Mouse (Mus musculus): ENCODE measurements around the gene Zdhhc18. TPM values are rescaled to one million over a fixed set of nuclear protein-coding genes. Genes with fewer than 3 reads are reported as not detected.

Zdhhc18 gene
- 91.5 and 99.5 TPM in 2 replicates for total RNA-seq (2017)

DNA sequence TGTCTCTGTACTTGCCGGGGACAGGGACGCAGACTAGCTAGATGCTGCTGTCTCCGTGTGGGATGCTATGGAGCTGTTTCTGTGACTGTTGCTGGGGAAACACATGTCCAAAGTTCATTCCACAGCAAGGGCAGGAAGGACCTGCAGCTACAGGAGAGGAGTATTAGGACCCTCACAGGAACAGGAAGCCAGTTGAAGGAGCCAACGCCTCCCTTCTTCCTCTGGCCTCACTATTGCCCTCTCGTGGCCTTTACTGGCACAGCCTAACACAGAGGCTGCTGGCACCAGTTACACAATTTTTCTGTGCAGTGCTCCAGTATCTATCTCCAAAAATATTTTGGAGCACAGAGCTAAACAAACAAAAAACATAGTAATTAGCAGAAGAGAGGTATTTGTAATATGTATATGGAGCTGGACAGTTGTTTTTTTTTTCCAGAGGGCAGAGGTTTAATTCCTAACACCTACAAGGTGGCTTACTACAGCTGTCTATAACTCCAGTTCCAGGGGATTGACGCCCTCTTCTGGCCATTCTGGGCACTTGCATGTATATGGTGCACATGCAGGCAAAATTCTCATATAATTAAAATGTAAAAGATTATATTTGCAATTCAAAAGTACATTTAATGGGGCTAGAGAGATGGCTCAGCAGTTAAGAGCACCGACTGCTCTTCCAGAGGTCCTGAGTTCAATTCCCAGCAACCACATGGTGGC lies at the start of gene Zdhhc18:
Zdhhc18 (minus strand) TSS at position 166 of the 711 bp plus-strand sequence.
- ATAC-seq (ENCODE audit: extremely low read depth, insufficient number of reproducible peaks, low FRiP score, poor library complexity, severe bottlenecking), result peak; percentile 94

DNA sequence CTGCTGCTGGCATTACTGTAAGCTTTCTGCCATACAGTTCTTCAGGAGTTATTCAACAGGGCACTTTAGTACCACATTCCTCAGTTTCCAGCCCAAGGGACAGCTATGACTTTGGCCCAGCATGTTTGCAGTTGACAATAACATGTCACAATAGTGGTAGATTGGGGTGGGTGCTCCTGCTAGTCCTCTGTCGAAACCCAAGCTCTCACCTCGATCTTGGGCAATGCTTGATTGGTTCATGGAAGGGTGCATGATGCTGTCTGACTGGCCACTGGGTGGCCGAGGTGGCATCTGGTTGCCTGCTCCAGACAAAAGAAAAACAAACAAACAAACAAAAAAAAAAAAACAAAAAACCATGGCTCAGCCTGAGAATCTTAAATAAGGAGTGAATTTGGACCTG lies 45.4 kb upstream of the Zdhhc18 start:
- no peak for ATAC-seq (ENCODE audit: extremely low read depth, insufficient number of reproducible peaks, low FRiP score, poor library complexity, severe bottlenecking)

DNA sequence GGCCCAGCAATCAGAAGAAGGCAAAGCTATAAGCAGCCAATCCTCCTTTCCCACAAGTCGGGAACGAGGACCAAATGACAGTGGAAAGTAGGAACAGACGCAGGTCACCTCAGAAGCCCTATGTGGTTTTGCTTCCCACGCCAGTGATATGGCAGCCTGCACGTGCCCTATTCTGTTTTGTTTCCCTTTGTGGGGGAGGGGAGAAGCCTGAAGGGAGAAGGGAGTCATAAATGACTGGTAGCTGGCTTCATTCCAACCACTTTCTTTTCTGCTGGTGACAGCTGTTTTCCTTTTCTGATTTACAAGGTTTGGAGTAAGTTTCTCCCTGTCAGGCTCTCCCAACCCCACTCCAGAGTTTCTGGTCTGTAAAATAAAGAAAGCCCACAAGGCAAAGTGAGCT lies 40.3 kb upstream of the Zdhhc18 start:
- no peak for ATAC-seq (ENCODE audit: extremely low read depth, insufficient number of reproducible peaks, low FRiP score, poor library complexity, severe bottlenecking)

DNA sequence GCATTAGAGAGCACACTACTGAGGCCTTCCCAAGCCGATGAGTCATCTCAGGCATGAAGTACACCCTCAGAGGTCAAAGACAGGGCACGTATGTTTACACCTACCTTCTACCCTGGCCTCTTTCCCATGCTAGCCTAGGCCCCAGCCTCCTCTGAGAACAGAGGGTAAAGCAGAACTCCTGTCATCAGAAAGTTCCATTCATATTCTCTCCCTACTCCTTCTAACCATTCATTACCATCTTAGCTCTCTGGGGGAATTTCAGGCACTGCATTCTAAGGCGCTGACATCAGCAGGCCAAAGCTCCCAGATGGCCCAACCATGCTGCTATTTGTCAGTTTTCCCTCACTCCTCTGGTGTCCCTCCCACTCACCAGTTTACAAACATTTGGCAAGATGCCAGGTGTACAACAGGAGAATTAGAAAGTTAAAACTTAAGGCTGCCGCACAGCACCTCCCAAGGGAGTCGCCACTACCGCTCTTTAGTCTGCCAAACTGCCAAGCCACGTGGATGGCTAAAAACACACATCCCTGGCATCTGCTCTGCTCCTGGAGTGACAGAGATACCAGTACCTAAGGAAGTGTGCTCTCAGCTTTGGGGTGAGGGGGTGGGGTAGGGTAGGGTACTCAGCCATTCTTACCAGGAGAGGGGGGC lies 38.6 kb upstream of the Zdhhc18 start:
- no peak for ATAC-seq (ENCODE audit: extremely low read depth, insufficient number of reproducible peaks, low FRiP score, poor library complexity, severe bottlenecking)

DNA sequence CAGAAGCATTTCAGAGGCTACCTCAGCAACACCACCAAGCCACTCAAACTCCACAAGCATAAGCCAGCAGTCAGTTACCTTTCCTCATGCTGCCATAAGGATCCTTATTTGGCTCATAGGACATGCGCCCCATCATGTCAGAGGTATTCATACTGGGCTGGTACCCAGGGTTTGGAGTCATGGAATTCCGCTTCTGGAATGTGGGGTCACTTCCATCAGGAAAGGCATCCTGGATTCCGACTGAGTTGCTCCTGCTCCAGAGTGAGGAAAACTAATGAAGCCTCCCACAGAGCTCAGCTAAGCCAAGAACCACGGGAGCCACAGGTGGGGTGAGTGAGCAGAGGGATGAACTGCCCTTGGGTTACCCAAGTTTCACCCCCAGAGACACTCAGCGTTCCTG lies 37.2 kb upstream of the Zdhhc18 start:
- no peak for ATAC-seq (ENCODE audit: extremely low read depth, insufficient number of reproducible peaks, low FRiP score, poor library complexity, severe bottlenecking)

DNA sequence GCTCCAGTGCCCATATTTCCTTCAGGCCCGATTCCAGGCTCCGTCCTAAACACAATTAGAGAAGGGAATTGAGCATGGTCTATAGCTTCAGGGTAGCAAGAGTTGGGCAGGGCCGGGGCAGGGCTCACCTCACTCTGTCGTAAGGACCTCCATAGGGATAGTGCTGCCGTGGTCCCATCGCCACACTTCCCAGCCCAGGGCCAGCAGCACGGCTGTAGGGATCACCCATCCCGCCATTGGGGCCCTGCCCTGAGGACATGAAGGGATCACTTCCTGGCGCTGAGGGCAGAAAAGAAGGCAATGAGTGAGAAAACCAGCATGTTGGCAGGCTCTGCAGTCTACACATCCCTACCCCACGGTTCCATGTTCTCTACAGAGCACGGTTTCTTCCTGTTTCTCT lies 36.6 kb upstream of the Zdhhc18 start:
- ATAC-seq (ENCODE audit: extremely low read depth, insufficient number of reproducible peaks, low FRiP score, poor library complexity, severe bottlenecking), result no peak

DNA sequence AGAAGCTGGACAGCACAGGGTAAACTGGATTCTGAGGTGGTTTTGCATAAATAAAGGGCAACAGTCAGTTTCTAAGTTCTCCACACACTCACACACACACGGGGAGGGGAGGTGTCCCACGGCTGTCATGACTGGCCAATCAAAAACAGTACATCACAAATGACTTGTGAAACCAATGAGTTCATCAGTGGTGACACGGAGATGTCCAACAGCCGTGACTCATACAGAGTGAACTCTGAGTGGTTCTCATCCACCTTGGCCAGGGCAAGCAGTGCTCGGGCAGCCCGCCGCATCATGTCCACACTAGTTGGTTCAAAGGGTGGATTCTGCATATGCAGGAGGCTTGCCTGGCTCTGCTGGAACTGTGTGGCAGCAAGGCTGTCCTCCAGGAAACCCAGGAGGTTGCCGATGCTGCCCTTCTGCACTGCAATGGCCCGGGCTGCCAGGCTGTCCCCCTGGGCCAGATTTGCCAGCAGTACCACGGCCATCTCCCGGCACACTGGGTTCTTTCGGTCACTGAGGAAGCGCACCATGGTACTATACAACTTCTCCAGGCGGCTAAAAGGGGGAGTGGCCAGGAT lies 30.3 kb upstream of the Zdhhc18 start:
- ATAC-seq (ENCODE audit: extremely low read depth, insufficient number of reproducible peaks, low FRiP score, poor library complexity, severe bottlenecking), result peak; percentile 33; the same call in 1 of the 2 replicates

DNA sequence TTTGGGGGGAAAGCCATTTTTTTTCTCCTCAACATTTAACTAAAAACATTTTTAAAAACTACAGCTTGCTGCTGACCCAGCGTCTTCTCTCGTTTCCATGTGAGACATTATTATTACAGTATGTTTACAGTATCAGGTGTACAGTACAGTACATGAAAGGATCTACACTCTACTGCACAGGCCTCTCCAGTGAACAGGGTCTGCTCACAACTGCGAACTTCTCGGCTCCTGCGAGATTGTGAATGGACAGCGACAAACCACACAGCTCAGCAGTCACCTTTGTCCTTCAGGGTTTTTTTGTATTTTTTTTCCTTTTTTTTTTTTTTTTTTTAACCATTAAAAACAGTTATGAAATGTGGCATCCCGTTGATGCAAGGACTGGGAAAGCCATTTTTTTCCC lies 29.7 kb upstream of the Zdhhc18 start:
- peak; percentile 51 for ATAC-seq (ENCODE audit: extremely low read depth, insufficient number of reproducible peaks, low FRiP score, poor library complexity, severe bottlenecking)

DNA sequence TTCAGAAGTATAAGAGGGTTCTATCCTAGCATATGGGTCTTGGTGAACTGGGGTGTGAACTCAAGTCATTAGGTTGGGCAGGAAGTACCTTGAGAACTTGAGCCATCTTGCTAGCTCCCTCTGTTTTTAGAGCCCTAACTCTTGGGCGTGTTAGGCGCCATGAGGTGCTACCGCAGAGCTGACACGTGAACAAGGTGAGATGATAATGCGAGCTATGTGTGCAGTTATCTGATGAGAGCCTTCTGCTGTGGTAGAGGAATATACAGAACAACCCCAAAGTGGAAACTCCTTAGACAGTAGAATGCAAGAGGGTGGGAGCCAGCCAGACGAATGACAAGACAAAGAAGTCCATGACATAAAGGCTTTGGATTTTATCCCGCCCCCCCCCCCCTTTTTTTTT lies 27.3 kb upstream of the Zdhhc18 start:
- no peak for ATAC-seq (ENCODE audit: extremely low read depth, insufficient number of reproducible peaks, low FRiP score, poor library complexity, severe bottlenecking)

DNA sequence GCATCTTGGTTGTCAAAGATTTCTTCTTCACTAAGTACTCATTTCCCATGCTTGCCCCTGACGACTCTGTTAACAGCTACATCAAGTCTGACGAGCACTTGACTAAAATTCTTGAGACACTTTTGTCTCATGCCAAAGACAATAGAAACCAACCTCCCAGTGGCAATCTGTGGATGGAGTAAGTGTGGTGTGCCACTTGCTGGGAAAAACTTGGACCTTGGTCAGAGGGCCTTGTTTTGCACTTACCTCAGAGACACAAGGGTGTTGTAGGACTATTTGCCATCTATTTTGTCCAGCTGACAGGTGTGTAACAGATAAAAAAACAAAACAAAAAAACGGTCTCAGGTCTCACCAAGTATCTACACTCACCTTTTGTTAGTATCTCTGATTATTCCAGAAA lies 26.2 kb upstream of the Zdhhc18 start:
- ATAC-seq (ENCODE audit: extremely low read depth, insufficient number of reproducible peaks, low FRiP score, poor library complexity, severe bottlenecking), result no peak

DNA sequence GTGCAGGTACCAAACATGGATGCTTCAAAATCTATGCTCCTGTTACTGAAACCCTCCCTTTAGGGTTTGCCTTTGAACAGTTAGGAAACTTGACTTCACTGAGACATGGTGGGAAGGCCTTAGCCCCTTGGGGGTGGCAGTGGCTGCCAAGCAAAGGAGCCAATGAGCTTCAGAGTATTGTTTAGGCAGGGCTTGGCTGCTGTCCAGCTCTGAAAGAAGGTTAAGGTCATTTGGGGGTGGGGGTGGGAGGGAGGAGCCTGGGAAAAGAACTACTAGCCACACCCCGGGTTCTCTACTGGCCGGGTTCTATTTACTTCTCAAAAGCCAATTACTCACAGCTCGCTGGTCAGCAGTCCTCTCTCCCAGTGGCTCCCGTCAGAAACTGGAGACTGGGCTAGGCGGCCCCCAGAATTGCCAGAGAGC lies 25.7 kb upstream of the Zdhhc18 start:
- ATAC-seq (ENCODE audit: extremely low read depth, insufficient number of reproducible peaks, low FRiP score, poor library complexity, severe bottlenecking), result no peak

DNA sequence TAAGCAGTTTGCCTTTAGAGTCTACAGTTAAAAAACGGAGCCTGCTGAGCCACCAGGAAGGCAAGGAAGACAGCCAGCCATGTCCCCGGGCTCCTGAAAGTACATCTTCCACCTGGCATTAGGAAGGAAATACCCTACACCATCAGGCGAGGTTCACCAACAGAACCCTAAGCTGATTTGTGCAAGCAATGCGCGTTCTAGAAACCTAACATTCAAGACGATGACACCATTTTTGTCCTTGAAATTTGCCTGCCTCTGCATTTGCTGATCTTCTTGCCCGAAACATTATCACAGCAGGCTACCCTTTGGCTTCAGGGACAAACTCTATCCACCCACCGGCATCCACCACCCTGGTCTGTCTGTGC lies 24.4 kb upstream of the Zdhhc18 start:
- no peak for ATAC-seq (ENCODE audit: extremely low read depth, insufficient number of reproducible peaks, low FRiP score, poor library complexity, severe bottlenecking)

DNA sequence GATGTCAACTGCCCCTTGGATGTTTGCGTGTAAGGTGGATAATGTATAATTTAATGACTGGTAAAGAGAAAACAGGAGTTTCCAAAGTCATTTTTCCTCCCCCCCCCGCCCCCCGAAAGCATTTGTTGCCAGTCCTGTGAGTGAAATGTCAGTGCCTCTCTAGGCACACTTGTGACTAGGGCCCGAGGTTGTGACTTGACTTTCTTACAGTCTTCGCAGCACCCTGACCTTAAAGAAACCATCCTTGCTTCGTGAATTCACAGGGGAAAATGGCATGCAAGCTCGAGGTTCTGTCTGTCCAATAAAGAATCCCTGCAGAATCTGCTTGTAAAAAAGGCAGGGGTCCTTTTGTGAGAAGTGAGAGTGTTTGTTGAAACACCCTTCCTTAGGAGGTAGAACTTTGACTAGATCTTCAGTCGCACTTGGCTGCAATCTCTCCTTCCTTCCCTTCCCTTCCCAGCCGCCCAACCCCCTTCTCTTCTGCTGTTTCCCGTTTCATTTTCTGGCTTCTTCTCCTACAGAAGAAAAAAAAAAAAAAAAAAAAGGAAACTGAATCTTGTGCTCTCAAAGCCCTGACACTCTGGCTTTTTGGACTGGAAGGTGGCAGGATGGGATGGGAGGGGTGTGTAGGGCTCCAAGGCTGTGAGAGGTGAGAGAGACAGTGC lies 23.8 kb upstream of the Zdhhc18 start:
- ATAC-seq (ENCODE audit: extremely low read depth, insufficient number of reproducible peaks, low FRiP score, poor library complexity, severe bottlenecking), result no peak

DNA sequence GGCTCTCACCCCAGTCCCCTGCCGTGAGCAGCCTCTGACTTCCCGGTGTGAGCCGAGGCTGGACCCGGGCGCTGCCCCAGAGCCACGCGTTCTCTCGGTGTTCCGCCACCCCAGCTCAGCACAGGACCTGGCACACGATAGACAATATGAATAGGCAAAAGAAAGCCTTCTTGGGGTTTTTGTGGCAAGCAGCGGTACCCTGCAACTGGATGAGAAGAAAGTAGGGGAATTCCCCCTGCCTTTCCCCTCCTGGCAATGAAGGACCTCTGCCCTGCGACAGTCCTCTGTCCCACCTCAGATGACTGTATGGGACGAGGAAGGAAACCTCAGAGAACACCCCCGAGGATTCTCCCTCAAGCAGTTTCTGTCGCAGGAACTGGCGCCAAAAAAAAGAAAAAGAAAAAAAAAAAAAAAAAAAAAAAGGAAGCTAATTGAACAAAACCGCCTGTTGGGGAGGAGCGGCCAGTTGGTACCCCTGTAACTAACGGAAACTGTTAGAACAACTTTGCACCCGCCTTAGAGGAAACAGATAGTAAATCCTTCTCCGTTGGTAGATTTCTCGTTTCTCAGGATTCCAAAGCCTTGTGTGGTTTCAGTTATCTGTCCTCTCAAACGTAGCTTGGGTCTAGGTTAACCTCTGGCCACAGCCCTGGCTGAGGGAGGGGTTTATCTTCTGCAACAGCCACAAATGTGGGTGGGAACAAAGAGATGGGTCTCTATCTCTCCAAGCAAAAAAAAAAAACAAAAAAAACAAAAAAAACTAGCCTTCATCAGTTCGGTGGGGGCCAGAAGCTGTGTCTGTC lies 23.1 kb upstream of the Zdhhc18 start:
- peak; percentile 10; the same call in 1 of the 2 replicates for ATAC-seq (ENCODE audit: extremely low read depth, insufficient number of reproducible peaks, low FRiP score, poor library complexity, severe bottlenecking)

DNA sequence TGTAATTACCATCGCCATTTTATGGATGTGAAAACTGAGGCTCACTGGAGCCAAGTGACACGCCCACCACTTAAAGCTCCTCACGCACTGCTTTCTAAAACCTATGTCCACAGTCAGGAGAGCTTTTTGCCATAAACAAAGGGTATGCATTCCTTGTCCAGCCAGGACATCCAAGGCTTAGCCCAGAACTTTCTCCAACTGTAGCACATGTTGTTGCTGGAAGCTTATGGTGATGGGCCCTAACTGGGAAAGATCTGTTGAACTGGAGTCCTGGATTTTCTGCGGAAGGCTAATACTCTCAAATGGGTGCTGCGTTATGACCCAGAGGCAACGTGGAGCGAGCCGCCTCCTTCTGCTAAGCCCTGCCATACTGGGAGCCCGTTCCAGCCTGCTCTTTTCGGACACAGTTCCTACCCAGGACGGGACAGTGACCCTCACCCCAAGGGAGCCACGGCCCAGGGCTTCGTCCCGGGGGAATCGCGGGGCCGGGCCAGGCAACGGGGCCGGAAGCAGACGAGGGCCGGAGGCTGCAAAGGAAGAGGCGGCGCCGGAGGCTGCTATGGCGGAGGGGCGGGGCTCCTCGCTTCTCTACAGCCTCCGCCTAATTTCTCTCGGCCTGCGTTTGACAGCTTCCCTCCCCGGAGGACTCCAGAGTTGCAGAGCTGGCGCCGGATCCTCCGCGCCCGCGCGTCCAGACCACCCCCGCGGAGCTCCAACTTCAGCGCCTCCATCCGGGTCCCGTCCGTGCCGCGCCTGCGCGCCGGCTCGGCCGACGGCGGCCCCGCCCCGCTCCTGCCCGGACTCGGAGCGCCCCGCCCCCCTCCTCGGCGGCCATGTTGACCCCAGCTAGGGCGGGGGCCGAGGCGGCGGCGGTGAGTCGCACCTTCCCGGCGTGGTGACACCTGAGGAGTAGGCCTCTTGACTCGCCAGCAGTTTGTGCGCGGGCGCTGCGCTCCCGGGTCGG lies 22.2 kb upstream of the Zdhhc18 start, which contains the start of gene Pigv:
Pigv (minus strand) TSS at position 767 of the 964 bp plus-strand sequence.
- peak; percentile 58 for ATAC-seq (ENCODE audit: extremely low read depth, insufficient number of reproducible peaks, low FRiP score, poor library complexity, severe bottlenecking)

DNA sequence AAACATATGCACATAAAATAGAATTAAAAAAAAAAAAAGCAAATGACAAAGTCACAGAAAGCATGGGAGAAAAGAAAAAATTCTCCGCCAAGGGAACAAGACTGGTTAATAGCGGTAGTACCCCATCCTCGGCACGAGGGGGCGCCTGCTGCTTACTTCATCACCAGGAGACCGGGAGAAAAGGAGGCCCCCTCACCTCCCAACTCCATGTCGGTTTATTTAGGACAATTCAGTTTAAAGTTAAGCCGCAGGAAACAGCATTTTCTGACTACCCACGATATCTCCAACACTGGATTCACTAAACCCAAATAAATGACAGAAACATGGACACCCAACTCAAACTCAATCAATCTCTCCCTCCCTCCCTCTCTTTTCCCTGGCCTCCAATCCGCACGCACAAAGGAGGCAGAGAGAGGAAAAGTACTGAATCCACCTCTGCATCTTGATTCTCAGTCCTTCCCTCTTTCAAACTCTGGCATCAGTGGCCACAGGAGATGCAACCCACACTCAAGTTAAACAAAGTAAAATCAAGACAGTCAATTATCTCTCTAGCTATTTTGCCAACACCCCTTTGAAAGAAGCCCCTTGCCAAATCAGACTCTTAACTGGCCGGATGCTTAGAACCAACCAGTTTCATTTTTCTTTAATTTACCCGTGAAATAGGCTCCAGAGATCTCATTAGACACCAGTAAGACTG lies 21.4 kb upstream of the Zdhhc18 start:
- no peak for ATAC-seq (ENCODE audit: extremely low read depth, insufficient number of reproducible peaks, low FRiP score, poor library complexity, severe bottlenecking)

DNA sequence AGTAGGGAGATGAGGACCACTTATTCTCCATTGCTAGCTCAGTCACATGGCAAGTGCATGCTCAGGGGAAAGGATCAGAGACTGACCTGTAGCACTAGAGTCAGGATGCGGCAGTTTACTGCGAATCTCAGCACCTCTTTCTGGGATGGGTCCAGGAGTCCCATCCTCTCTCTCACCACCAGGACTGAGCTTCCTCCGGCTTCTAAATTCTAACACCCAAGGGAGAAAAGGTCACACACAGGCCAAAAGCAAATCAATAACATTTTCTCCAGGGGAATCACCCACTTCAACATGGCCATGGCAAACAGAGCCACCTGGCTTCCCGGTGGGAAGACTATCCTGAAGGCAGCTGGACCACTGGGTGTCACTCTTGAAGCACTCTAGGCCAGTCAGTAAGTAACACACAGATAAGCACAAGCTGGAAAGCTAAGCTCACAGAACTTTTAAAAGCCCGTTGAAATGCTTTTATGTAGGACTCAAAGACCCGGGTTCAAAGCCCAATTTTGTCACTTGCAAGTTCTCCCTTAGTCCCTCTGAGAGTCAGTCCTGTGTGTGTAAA lies 19.8 kb upstream of the Zdhhc18 start:
- ATAC-seq (ENCODE audit: extremely low read depth, insufficient number of reproducible peaks, low FRiP score, poor library complexity, severe bottlenecking), result no peak
